Mouse (Mus musculus): ENCODE measurements around the gene Emc1. TPM values are rescaled to one million over a fixed set of nuclear protein-coding genes. Genes with fewer than 3 reads are reported as not detected.

Emc1 gene
- polyA plus RNA-seq, 1 experiment from 2014 or later, result 24.5 TPM

GRCm38 (mm10) chr4:139368038-139368437 lies 15.7 kb downstream of the Emc1 start:
- no peak for ATAC-seq (ENCODE audit: insufficient number of reproducible peaks, insufficient read depth, low FRiP score, low read depth)
- H3K36me3 ChIP-seq (ENCODE audit: control insufficient read depth, insufficient read depth, low read length), result peaks cover 85% of the 10 kb centered on the region

DNA sequence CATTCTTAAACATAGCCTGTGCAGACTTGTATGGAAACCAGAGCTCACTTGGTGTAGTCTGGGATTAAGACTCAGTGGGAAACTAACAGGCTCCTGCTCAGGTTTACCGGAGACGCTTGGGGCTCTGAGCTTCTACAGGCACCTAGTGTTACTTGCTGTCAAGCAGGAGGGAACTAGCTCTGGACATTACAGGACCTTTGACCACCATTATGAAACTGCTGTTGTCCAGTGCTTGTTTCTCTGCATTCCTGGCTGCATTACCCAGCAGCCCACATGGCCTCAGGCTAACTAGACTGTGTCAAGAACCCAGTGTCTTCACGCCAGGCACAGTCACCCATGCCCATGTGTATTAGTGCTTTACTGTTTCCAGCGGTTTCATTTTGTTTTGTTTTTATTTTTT lies 20.7 kb downstream of the Emc1 start:
- Histone ChIP-seq H3K27me3 (ENCODE audit: control insufficient read depth, insufficient read depth, low read length) (no peaks in the 10 kb centered on the region), H3K36me3 (ENCODE audit: control insufficient read depth, insufficient read depth, low read length) (peaks cover 77% of the 10 kb centered on the region), H3K4me2 (replicated peaks; ENCODE audit: low read depth, low read length) (no peak overlapping the region), H3K27ac (ENCODE audit: low read length) (no peak overlapping the region), H3K4me1 (ENCODE audit: control insufficient read depth, insufficient read depth, low read length) (no peaks in the 10 kb centered on the region), H3K9ac (replicated peaks; ENCODE audit: low read depth, low read length) (no peak overlapping the region), H3K9me3 (ENCODE audit: control insufficient read depth, low read depth, low read length) (no peaks in the 10 kb centered on the region), H3K4me3 (ENCODE audit: low read depth, low read length) (no peak overlapping the region)
- no peak for ATAC-seq (ENCODE audit: insufficient number of reproducible peaks, insufficient read depth, low FRiP score, low read depth)
- 93% methylated on average over 4 of the region's 4 CpGs for WGBS

More at GRCm38 (mm10) chr4:139368038-139368437, 15.7 kb downstream of the Emc1 start:
- no peak overlapping the region for H3K27ac ChIP-seq (ENCODE audit: low read length)
- no peaks in the 10 kb centered on the region for H3K4me1 ChIP-seq (ENCODE audit: control insufficient read depth, insufficient read depth, low read length)
- no peak overlapping the region for H3K4me2 ChIP-seq (replicated peaks; ENCODE audit: low read depth, low read length)
- no peak overlapping the region for H3K4me3 ChIP-seq (ENCODE audit: low read depth, low read length)
- no peaks in the 10 kb centered on the region for H3K27me3 ChIP-seq (ENCODE audit: control insufficient read depth, insufficient read depth, low read length)
- WGBS, result 94% methylated on average over 5 of the region's 5 CpGs
- H3K9ac ChIP-seq (replicated peaks; ENCODE audit: low read depth, low read length), result no peak overlapping the region
- no peaks in the 10 kb centered on the region for H3K9me3 ChIP-seq (ENCODE audit: control insufficient read depth, low read depth, low read length)

DNA sequence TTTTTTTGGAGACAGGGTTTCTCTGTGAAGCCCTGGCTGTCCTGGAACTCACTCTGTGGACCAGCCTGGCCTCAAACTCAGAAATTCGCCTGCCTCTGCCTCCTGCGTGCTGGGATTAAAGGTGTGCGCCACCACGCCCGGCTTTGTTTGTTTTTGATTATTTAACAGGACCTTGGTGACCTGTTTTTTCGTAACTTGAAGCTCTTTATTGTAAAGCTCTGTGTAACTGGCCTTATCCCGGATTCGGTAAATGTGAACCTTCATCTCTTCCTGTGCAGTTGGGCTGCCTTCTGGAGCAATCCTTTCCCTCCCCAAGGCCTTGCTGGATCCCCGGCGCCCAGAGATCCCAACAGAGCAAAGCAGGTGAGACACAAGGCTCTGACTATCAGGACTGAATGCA lies 21.1 kb downstream of the Emc1 start:
- no peak overlapping the region for H3K4me2 ChIP-seq (replicated peaks; ENCODE audit: low read depth, low read length)
- no peaks in the 10 kb centered on the region for H3K4me1 ChIP-seq (ENCODE audit: control insufficient read depth, insufficient read depth, low read length)
- peaks cover 74% of the 10 kb centered on the region for H3K36me3 ChIP-seq (ENCODE audit: control insufficient read depth, insufficient read depth, low read length)
- H3K27me3 ChIP-seq (ENCODE audit: control insufficient read depth, insufficient read depth, low read length), result no peaks in the 10 kb centered on the region
- H3K9ac ChIP-seq (replicated peaks; ENCODE audit: low read depth, low read length), result no peak overlapping the region
- no peak overlapping the region for H3K4me3 ChIP-seq (ENCODE audit: low read depth, low read length)
- no peaks in the 10 kb centered on the region for H3K9me3 ChIP-seq (ENCODE audit: control insufficient read depth, low read depth, low read length)
- WGBS, result 85% methylated on average over 10 of the region's 10 CpGs
- no peak for ATAC-seq (ENCODE audit: insufficient number of reproducible peaks, insufficient read depth, low FRiP score, low read depth)
- no peak overlapping the region for H3K27ac ChIP-seq (ENCODE audit: low read length)

DNA sequence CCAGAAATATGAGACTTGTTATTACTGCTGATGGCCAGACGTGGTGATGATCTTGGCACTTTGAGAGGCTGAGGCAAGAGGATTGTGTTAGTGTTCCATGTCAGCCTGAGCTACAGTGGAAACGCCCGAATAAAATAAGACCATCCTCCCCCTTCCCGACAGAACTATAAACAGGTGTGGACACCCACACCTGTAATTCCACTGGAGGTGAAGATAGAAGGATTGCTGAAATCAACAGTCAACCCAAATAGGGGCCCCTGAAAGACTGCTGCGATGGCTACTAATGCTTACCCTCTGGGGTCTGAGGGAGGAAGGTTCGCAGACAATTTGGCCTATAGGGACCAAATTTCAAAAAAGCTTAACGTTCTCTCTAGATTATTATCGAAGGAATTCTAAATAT lies 27.3 kb downstream of the Emc1 start:
- H3K9ac ChIP-seq (replicated peaks; ENCODE audit: low read depth, low read length), result peak overlapping the region; percentile 56
- H3K27ac ChIP-seq (ENCODE audit: low read length), result peak overlapping the region; percentile 70; the same call in 1 of the 2 replicates
- H3K4me1 ChIP-seq (ENCODE audit: control insufficient read depth, insufficient read depth, low read length), result peaks cover 11% of the 10 kb centered on the region; the same call in 1 of the 2 replicates
- H3K9me3 ChIP-seq (ENCODE audit: control insufficient read depth, low read depth, low read length), result no peaks in the 10 kb centered on the region
- H3K27me3 ChIP-seq (ENCODE audit: control insufficient read depth, insufficient read depth, low read length), result no peaks in the 10 kb centered on the region
- peaks cover 20% of the 10 kb centered on the region for H3K36me3 ChIP-seq (ENCODE audit: control insufficient read depth, insufficient read depth, low read length)
- no peak for ATAC-seq (ENCODE audit: insufficient number of reproducible peaks, insufficient read depth, low FRiP score, low read depth)
- peak overlapping the region; percentile 83 for H3K4me2 ChIP-seq (replicated peaks; ENCODE audit: low read depth, low read length)
- WGBS, result 13% methylated on average over 8 of the region's 8 CpGs
- peak overlapping the region; percentile 87 for H3K4me3 ChIP-seq (ENCODE audit: low read depth, low read length)

DNA sequence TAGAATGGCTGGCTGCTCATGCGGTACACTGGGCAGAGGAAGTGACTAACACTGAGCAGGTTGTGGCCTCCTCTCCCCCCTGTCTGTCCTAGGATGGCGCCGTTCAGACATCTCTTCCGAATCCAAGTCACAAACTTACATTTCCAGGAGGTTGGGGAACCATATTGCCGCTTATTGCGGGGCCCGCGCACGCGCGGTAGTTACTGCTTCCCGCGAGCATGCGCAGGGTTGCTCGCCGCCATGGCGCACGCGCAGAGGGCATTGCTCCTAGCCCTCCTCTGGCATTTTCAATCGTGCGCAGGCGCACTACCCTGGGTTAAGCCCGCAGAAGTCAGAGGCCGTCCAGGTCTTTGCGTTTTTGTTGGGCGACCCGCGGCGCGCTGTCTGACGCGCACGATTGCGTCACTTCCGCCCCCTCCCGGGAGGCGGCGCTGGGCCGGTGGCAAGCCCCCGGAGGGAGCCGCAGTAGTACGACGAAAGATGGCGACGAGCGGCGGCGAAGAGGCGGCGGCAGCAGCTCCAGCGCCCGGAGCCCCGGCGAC lies 27.9 kb downstream of the Emc1 start:
- Histone ChIP-seq H3K9ac (replicated peaks; ENCODE audit: low read depth, low read length) (peak overlapping the region; percentile 83), H3K27me3 (ENCODE audit: control insufficient read depth, insufficient read depth, low read length) (no peaks in the 10 kb centered on the region), H3K4me3 (ENCODE audit: low read depth, low read length) (peak overlapping the region; percentile 87), H3K27ac (ENCODE audit: low read length) (peak overlapping the region; percentile 70; the same call in 1 of the 2 replicates), H3K4me2 (replicated peaks; ENCODE audit: low read depth, low read length) (peak overlapping the region; percentile 83), H3K36me3 (ENCODE audit: control insufficient read depth, insufficient read depth, low read length) (peaks cover 14% of the 10 kb centered on the region), H3K9me3 (ENCODE audit: control insufficient read depth, low read depth, low read length) (no peaks in the 10 kb centered on the region), H3K4me1 (ENCODE audit: control insufficient read depth, insufficient read depth, low read length) (peaks cover 11% of the 10 kb centered on the region; the same call in 1 of the 2 replicates)
- peak; percentile 98 for ATAC-seq (ENCODE audit: insufficient number of reproducible peaks, insufficient read depth, low FRiP score, low read depth)
- WGBS, result under 1% methylated on average over 54 of the region's 54 CpGs

DNA sequence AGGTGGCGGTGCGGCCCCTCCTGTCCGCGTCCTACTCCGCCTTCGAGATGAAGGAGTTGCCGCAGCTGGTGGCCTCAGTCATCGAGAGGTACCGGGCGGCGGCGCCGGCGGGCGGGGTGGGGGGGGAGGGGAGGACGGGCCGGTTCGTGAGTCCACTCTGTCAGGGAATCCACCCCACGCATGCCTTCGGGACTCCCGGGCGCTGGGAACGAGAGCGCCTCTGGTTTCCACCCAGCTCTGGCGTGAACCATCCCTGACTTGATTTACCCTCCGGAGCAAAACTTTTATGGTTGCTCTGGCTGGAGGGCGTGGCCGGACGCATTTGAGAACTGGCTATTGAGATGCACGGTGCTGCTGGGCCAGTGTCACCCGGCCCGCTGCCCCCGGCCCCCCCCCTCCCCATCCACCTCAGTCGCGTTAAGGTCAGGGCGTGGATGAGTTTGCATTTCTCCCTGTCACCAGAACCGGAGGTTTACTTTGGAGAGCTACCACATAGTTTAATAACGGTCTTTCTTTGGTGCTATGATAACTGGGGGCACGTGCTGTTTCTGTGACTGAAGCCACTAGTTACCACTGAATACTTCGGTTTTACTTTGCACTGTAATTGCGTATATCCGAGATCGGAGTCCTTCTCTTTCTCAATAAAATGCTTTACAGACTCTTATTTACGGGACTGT lies 28.5 kb downstream of the Emc1 start:
- H3K27ac ChIP-seq (ENCODE audit: low read length), result peak overlapping the region; percentile 34; the same call in 1 of the 2 replicates
- peak overlapping the region; percentile 87 for H3K4me3 ChIP-seq (ENCODE audit: low read depth, low read length)
- WGBS, result 2% methylated on average over 43 of the region's 44 CpGs
- H3K27me3 ChIP-seq (ENCODE audit: control insufficient read depth, insufficient read depth, low read length), result no peaks in the 10 kb centered on the region
- peaks cover 8% of the 10 kb centered on the region for H3K36me3 ChIP-seq (ENCODE audit: control insufficient read depth, insufficient read depth, low read length)
- ATAC-seq (ENCODE audit: insufficient number of reproducible peaks, insufficient read depth, low FRiP score, low read depth), result peak; percentile 50
- H3K9ac ChIP-seq (replicated peaks; ENCODE audit: low read depth, low read length), result peak overlapping the region; percentile 83
- peaks cover 16% of the 10 kb centered on the region for H3K4me1 ChIP-seq (ENCODE audit: control insufficient read depth, insufficient read depth, low read length)
- H3K4me2 ChIP-seq (replicated peaks; ENCODE audit: low read depth, low read length), result peak overlapping the region; percentile 88
- H3K9me3 ChIP-seq (ENCODE audit: control insufficient read depth, low read depth, low read length), result no peaks in the 10 kb centered on the region

DNA sequence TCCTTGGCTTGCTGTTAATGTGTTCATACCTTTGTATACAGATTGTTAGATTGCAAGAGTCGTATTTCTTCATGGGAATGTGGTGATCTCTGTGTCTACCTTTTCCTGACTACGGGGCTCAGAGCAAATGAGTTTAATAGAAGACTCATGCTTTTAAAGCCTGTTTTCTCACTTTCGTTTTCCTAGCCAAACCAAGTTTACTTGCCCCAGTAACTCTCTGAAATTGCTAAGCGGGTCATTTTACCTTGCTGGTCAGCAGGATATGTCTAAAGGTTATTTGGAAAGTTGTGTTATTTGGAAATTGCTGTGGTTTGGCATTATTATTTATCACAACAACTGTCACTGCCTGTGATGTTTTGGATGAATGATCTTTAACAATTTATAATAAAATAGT lies 29.1 kb downstream of the Emc1 start:
- Histone ChIP-seq H3K27me3 (ENCODE audit: control insufficient read depth, insufficient read depth, low read length) (no peaks in the 10 kb centered on the region), H3K9ac (replicated peaks; ENCODE audit: low read depth, low read length) (peak overlapping the region; percentile 83), H3K27ac (ENCODE audit: low read length) (no peak overlapping the region), H3K4me1 (ENCODE audit: control insufficient read depth, insufficient read depth, low read length) (peaks cover 20% of the 10 kb centered on the region), H3K36me3 (ENCODE audit: control insufficient read depth, insufficient read depth, low read length) (peaks cover 5% of the 10 kb centered on the region), H3K4me3 (ENCODE audit: low read depth, low read length) (peak overlapping the region; percentile 87), H3K4me2 (replicated peaks; ENCODE audit: low read depth, low read length) (peak overlapping the region; percentile 88), H3K9me3 (ENCODE audit: control insufficient read depth, low read depth, low read length) (no peaks in the 10 kb centered on the region)
- no peak for ATAC-seq (ENCODE audit: insufficient number of reproducible peaks, insufficient read depth, low FRiP score, low read depth)
- 38% methylated on average over 4 of the region's 4 CpGs for WGBS

DNA sequence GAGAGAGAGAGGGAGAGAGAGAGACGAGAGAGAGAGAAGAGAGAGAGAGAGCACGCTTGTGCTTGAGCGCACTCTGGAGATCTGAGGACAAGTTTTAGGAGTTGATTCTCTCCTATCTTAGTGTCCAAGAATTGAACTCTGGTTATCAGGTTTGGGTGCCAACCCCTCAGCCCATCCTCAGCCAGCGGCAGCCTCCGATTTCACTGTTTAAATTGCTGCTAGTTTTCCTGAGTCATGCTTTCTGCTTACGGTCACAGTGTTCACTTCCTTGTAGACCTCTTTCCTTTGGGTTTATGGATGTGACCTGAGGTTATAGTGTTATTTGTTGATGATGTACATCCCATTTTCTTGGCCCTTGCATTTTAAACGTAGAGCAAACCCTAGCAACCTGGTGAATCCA lies 29.8 kb downstream of the Emc1 start:
- Histone ChIP-seq H3K36me3 (ENCODE audit: control insufficient read depth, insufficient read depth, low read length) (peaks cover 5% of the 10 kb centered on the region), H3K4me2 (replicated peaks; ENCODE audit: low read depth, low read length) (no peak overlapping the region), H3K4me3 (ENCODE audit: low read depth, low read length) (no peak overlapping the region), H3K27me3 (ENCODE audit: control insufficient read depth, insufficient read depth, low read length) (no peaks in the 10 kb centered on the region), H3K9ac (replicated peaks; ENCODE audit: low read depth, low read length) (no peak overlapping the region), H3K27ac (ENCODE audit: low read length) (no peak overlapping the region), H3K9me3 (ENCODE audit: control insufficient read depth, low read depth, low read length) (no peaks in the 10 kb centered on the region), H3K4me1 (ENCODE audit: control insufficient read depth, insufficient read depth, low read length) (peaks cover 22% of the 10 kb centered on the region)
- 70% methylated on average over 7 of the region's 7 CpGs for WGBS
- no peak for ATAC-seq (ENCODE audit: insufficient number of reproducible peaks, insufficient read depth, low FRiP score, low read depth)
